In genomic region chr2:132715421-132716070, GRCm38 (mm10) we compare ENCODE assay signal across 9 mouse cellular contexts. TPM values are rescaled to one million over a fixed set of nuclear protein-coding genes. Genes with fewer than 3 reads are reported as not detected.
DNase-seq lines count a peak whose midpoint lies in the region; ATAC-seq lines count a peak whose summit lies in the region.
"Had no signal": no experiment of that assay in that cellular context is flagged by ENCODE, and none has a peak within 500 bp of the region (broad histone marks: within the 10 kb centered on the region; RNA-seq: fewer than 3 reads in every experiment).

No protein-coding gene starts in this region.

- no peaks in the 10 kb centered on the region for H3K9me3 ChIP-seq in embryonic facial prominence, embryonic 11.5 days (replicated peaks; ENCODE audit: control insufficient read depth, low read length)
- H3K9me3 ChIP-seq in embryonic facial prominence, embryonic 10.5 days, result no peaks in the 10 kb centered on the region
- H3K9me3 ChIP-seq in forebrain, embryonic 16.5 days (ENCODE audit: control insufficient read depth, low read length), result no peaks in the 10 kb centered on the region
- no peaks in the 10 kb centered on the region for H3K9me3 ChIP-seq in intestine, embryonic 16.5 days (ENCODE audit: control insufficient read depth, low read length)
- H3K9me3 ChIP-seq: limb, embryonic 13.5 days had no signal

- no peak overlapping the region for H3K27ac ChIP-seq in embryonic facial prominence, embryonic 11.5 days (replicated peaks; ENCODE audit: low read depth, low read length)
- no peak overlapping the region for H3K27ac ChIP-seq in embryonic facial prominence, embryonic 10.5 days (replicated peaks)
- peak overlapping the region; percentile 12; the same call in 1 of the 2 replicates for H3K27ac ChIP-seq in brown adipose tissue, adult 24 weeks (replicated peaks; ENCODE audit: low read depth, low read length)
- no peak overlapping the region for H3K27ac ChIP-seq in forebrain, embryonic 16.5 days (ENCODE audit: low read length)
- H3K27ac ChIP-seq in intestine, embryonic 16.5 days (ENCODE audit: low read length), result no peak overlapping the region
- H3K27ac ChIP-seq: limb, embryonic 13.5 days had no signal

- no peak overlapping the region for H3K4me2 ChIP-seq in embryonic facial prominence, embryonic 11.5 days (ENCODE audit: low read depth, low read length)
- H3K4me2 ChIP-seq in forebrain, embryonic 16.5 days (ENCODE audit: low read length), result no peak overlapping the region
- H3K4me2 ChIP-seq in intestine, embryonic 16.5 days (ENCODE audit: low read depth, low read length), result no peak overlapping the region
- H3K4me2 ChIP-seq: limb, embryonic 13.5 days had no signal

- no peak for ATAC-seq in embryonic facial prominence, embryonic 11.5 days (replicated peaks; ENCODE audit: insufficient number of reproducible peaks, low FRiP score, low TSS enrichment, low read depth)
- peak; percentile 61 for ATAC-seq in forebrain, embryonic 16.5 days
- peak; percentile 42; the same call in 1 of the 2 replicates for ATAC-seq in intestine, embryonic 16.5 days

- H3K36me3 ChIP-seq in embryonic facial prominence, embryonic 11.5 days (replicated peaks; ENCODE audit: control insufficient read depth, insufficient read depth, low read depth, low read length), result no peaks in the 10 kb centered on the region
- H3K36me3 ChIP-seq in embryonic facial prominence, embryonic 10.5 days (replicated peaks), result no peaks in the 10 kb centered on the region
- no peaks in the 10 kb centered on the region for H3K36me3 ChIP-seq in forebrain, embryonic 16.5 days (ENCODE audit: control insufficient read depth, insufficient read depth)
- H3K36me3 ChIP-seq in intestine, embryonic 16.5 days (ENCODE audit: control insufficient read depth, insufficient read depth, low read length), result no peaks in the 10 kb centered on the region

- no peak overlapping the region for H3K9ac ChIP-seq in embryonic facial prominence, embryonic 11.5 days (replicated peaks; ENCODE audit: low read length)
- H3K9ac ChIP-seq in forebrain, embryonic 16.5 days (replicated peaks; ENCODE audit: low read depth, low read length), result no peak overlapping the region
- no peak overlapping the region for H3K9ac ChIP-seq in intestine, embryonic 16.5 days (ENCODE audit: low read depth, low read length)
- H3K9ac ChIP-seq: limb, embryonic 13.5 days had no signal

- H3K27me3 ChIP-seq in embryonic facial prominence, embryonic 11.5 days (ENCODE audit: control insufficient read depth, insufficient read depth, low read length), result no peaks in the 10 kb centered on the region
- no peaks in the 10 kb centered on the region for H3K27me3 ChIP-seq in embryonic facial prominence, embryonic 10.5 days (replicated peaks; ENCODE audit: low read depth, poor library complexity, severe bottlenecking)
- H3K27me3 ChIP-seq in forebrain, embryonic 16.5 days (replicated peaks; ENCODE audit: control insufficient read depth, insufficient read depth, low read length), result no peaks in the 10 kb centered on the region
- H3K27me3 ChIP-seq in intestine, embryonic 16.5 days (replicated peaks; ENCODE audit: control insufficient read depth, insufficient read depth, low read length), result no peaks in the 10 kb centered on the region
- H3K27me3 ChIP-seq: limb, embryonic 13.5 days had no signal

- no peak overlapping the region for H3K4me3 ChIP-seq in embryonic facial prominence, embryonic 11.5 days (ENCODE audit: low read depth, low read length)
- no peak overlapping the region for H3K4me3 ChIP-seq in embryonic facial prominence, embryonic 10.5 days
- no peak overlapping the region for H3K4me3 ChIP-seq in brown adipose tissue, adult 24 weeks (ENCODE audit: insufficient read depth, low read depth, low read length)
- H3K4me3 ChIP-seq in forebrain, embryonic 16.5 days (replicated peaks; ENCODE audit: low read length), result no peak overlapping the region
- H3K4me3 ChIP-seq in intestine, embryonic 16.5 days (ENCODE audit: low read length), result no peak overlapping the region
- H3K4me3 ChIP-seq: limb, embryonic 13.5 days had no signal

- H3K4me1 ChIP-seq in embryonic facial prominence, embryonic 11.5 days (ENCODE audit: control insufficient read depth, insufficient read depth, low read length), result no peaks in the 10 kb centered on the region
- no peaks in the 10 kb centered on the region for H3K4me1 ChIP-seq in embryonic facial prominence, embryonic 10.5 days
- H3K4me1 ChIP-seq in brown adipose tissue, adult 24 weeks (ENCODE audit: control insufficient read depth, insufficient read depth, insufficient read length, low read length), result no peaks in the 10 kb centered on the region; the same call in 1 of the 2 replicates
- H3K4me1 ChIP-seq in forebrain, embryonic 16.5 days (replicated peaks; ENCODE audit: control insufficient read depth, insufficient read depth, low read length), result peaks cover 6% of the 10 kb centered on the region
- no peaks in the 10 kb centered on the region for H3K4me1 ChIP-seq in intestine, embryonic 16.5 days (ENCODE audit: control insufficient read depth, insufficient read depth, low read length)
- H3K4me1 ChIP-seq: limb, embryonic 13.5 days had no signal

- peak; percentile 39 for DNase-seq in embryonic facial prominence, embryonic 11.5 days (ENCODE audit: low spot score)
- no peak for DNase-seq in embryonic facial prominence, embryonic 10.5 days (ENCODE audit: low spot score)
- no peak for DNase-seq in urinary bladder, adult 2 months (ENCODE audit: low spot score)
- DNase-seq in ovary, adult 18-20 months (ENCODE audit: low spot score), result no peak
- no peak for DNase-seq in gastrocnemius, postnatal 10 days

- WGBS in embryonic facial prominence, embryonic 11.5 days, result 71% methylated on average over 12 of the region's 12 CpGs
- 76% methylated on average over 12 of the region's 12 CpGs for WGBS in embryonic facial prominence, embryonic 10.5 days
- 24% methylated on average over 12 of the region's 12 CpGs for WGBS in forebrain, embryonic 16.5 days
- 51% methylated on average over 12 of the region's 12 CpGs for WGBS in intestine, embryonic 16.5 days

RNA-seq across cellular contexts. Expression of gene Shld1, which starts 28.8 kb away (rescaled TPM):
- polyA plus RNA-seq in embryonic facial prominence, embryonic 11.5 days (2014; fragmentation: Nextera tagmentation; extraction: Ambion mirVana), result 16.7 and 17.9 TPM in 2 replicates
- polyA plus RNA-seq in embryonic facial prominence, embryonic 10.5 days (2016; fragmentation: Nextera tagmentation; extraction: Ambion mirVana), result 15.7 and 16.6 TPM in 2 replicates
- polyA plus RNA-seq in brown adipose tissue, adult 24 weeks (2012; ENCODE audit: insufficient read depth, insufficient read length, missing spikeins), result 3.6 and 6.7 TPM in 2 replicates
- 21.6 and 22.0 TPM in 2 replicates for polyA plus RNA-seq in forebrain, embryonic 16.5 days (2015; fragmentation: Nextera tagmentation; extraction: Ambion mirVana)
- polyA plus RNA-seq in intestine, embryonic 16.5 days (2015; fragmentation: Nextera tagmentation; extraction: Ambion mirVana), result 13.7 and 15.2 TPM in 2 replicates
- 14.2 and 14.4 TPM in 2 replicates for polyA plus RNA-seq in urinary bladder, adult 2 months (2012; rRNA removed)
- total RNA-seq in gastrocnemius, postnatal 10 days (2021), result 1 to 10 TPM; 3.6 to 5.7 TPM
